Mouse (Mus musculus) heart, postnatal 4 days (tissue): ENCODE results near the gene Lrrc61. TPM values are rescaled to one million over a fixed set of nuclear protein-coding genes. Genes with fewer than 3 reads are reported as not detected.
A peak's percentile ranks its signal among the peaks of the same experiment; 100 is the strongest.

Source experiments
- DNase-seq: peaks from one replicate; pipeline ENCODE4 v3.0.0; 2021
- total RNA-seq, 2 experiments: library from RNA; stranded (reverse); gene quantifications; 2 replicates each; pipeline ENCODE4 v1.2.3; 2021

Gene Lrrc61
- total RNA-seq, 2 experiments from 2014 or later, result 7.5 to 9.1 TPM

- no peak for DNase-seq
These were observed 6.3 kb upstream of the Lrrc61 start for GRCm38 (mm10) chr6:48548314-48548713.

- DNase-seq, result no peak
These were observed 1.7 kb upstream of the Lrrc61 start for GRCm38 (mm10) chr6:48552918-48553317.

GRCm38 (mm10) chr6:48553819-48554218 is 777 bp upstream of the Lrrc61 start:
- DNase-seq, result no peak

GRCm38 (mm10) chr6:48555104-48555890 is 701 bp downstream of the Lrrc61 start:
- peak; percentile 55 for DNase-seq

GRCm38 (mm10) chr6:48555956-48556355 is 1.4 kb downstream of the Lrrc61 start:
- no peak for DNase-seq

- no peak for DNase-seq
These were observed 11.2 kb downstream of the Lrrc61 start for GRCm38 (mm10) chr6:48565693-48566310.

GRCm38 (mm10) chr6:48566312-48566711 is 11.7 kb downstream of the Lrrc61 start:
- DNase-seq, result peak; percentile 86

- peak; percentile 71 for DNase-seq
These were observed 13.7 kb downstream of the Lrrc61 start for GRCm38 (mm10) chr6:48568036-48568984.

GRCm38 (mm10) chr6:48569065-48569807 is 14.6 kb downstream of the Lrrc61 start:
- no peak for DNase-seq

- DNase-seq, result no peak
These were observed 17.4 kb downstream of the Lrrc61 start for GRCm38 (mm10) chr6:48572014-48572413.

- DNase-seq, result peak; percentile 67
These were observed 18.0 kb downstream of the Lrrc61 start, which contains the start of gene Rarres2 for GRCm38 (mm10) chr6:48572572-48573061. Gene Rarres2, minus strand, starts transcription at chr6:48572789.

- peak; percentile 60 for DNase-seq
These were observed 18.7 kb downstream of the Lrrc61 start for GRCm38 (mm10) chr6:48573280-48573679.

GRCm38 (mm10) chr6:48573981-48574380 is 19.4 kb downstream of the Lrrc61 start:
- no peak for DNase-seq

- DNase-seq, result no peak
These were observed 24.1 kb downstream of the Lrrc61 start for GRCm38 (mm10) chr6:48578736-48579135.

- no peak for DNase-seq
These were observed 24.6 kb downstream of the Lrrc61 start for GRCm38 (mm10) chr6:48579215-48579648.

- no peak for DNase-seq
These were observed 26.7 kb downstream of the Lrrc61 start for GRCm38 (mm10) chr6:48581257-48581656.

- DNase-seq, result no peak
These were observed 27.4 kb downstream of the Lrrc61 start for GRCm38 (mm10) chr6:48582037-48582436.

- no peak for DNase-seq
These were observed 34.7 kb downstream of the Lrrc61 start, which contains the start of gene Gm45021 for GRCm38 (mm10) chr6:48589194-48589750. Gene Gm45021, plus strand, starts transcription at chr6:48589610.

- no peak for DNase-seq
These were observed 36.7 kb downstream of the Lrrc61 start for GRCm38 (mm10) chr6:48591221-48591845.

- no peak for DNase-seq
These were observed 37.3 kb downstream of the Lrrc61 start for GRCm38 (mm10) chr6:48591871-48592270.
